Mouse (Mus musculus) heart, postnatal 0 days (tissue): ENCODE measurements at regions not wholly inside any gene's neighbourhood (a gene's known extent, or its start where the extent isn't known, plus 50 kb on each side); places are given as distances from the start of the nearest gene placed in this dataset.

Source experiments
- ATAC-seq: fragments of 200-750 bp; cut with Nextera tagmentation; 2 replicates; pipeline ENCODE4 v1.8.0; 2017; ENCODE audit warnings: low read depth, moderate number of reproducible peaks, moderate library complexity; ENCODE audit not compliant: insufficient read depth
- DNase-seq: peaks from one replicate; pipeline ENCODE4 v3.0.0-alpha.2; 2016; ENCODE audit warnings: low spot score
- H3K27ac ChIP-seq: fragments of 300-500 bp; sonication (generic); 2 replicates; pipeline ENCODE4 v1.5.1; 2014; ENCODE audit warnings: low read depth, mild to moderate bottlenecking
- H3K27me3 ChIP-seq: fragments of 300-500 bp; sonication (generic); 2 replicates; pipeline ENCODE4 v1.6.1; 2014; ENCODE audit warnings: low read length, mixed read lengths; ENCODE audit not compliant: control insufficient read depth, insufficient read depth
- H3K36me3 ChIP-seq: fragments of 300-500 bp; sonication (generic); replicated peaks from 2 replicates; pipeline ENCODE4 v1.6.1; 2014; ENCODE audit warnings: low read length, mixed read lengths; ENCODE audit not compliant: control insufficient read depth, insufficient read depth
- H3K4me1 ChIP-seq: fragments of 300-500 bp; sonication (generic); 2 replicates; pipeline ENCODE4 v1.6.1; 2014; ENCODE audit warnings: antibody characterized with exemption; ENCODE audit not compliant: control insufficient read depth, insufficient read depth
- H3K4me2 ChIP-seq: fragments of 300-500 bp; sonication (generic); 2 replicates; pipeline ENCODE4 v1.6.1; 2014; ENCODE audit warnings: low read depth, mild to moderate bottlenecking, low read length, moderate library complexity
- H3K4me3 ChIP-seq: fragments of 300-500 bp; sonication (generic); 2 replicates; pipeline ENCODE4 v1.5.1; 2014; ENCODE audit warnings: low read depth, low read length
- H3K9ac ChIP-seq: fragments of 300-500 bp; sonication (generic); replicated peaks from 2 replicates; pipeline ENCODE4 v1.6.1; 2014; ENCODE audit warnings: low read depth, low read length, mixed read lengths
- H3K9me3 ChIP-seq: fragments of 300-500 bp; sonication (generic); replicated peaks from 2 replicates; pipeline ENCODE4 v1.6.1; 2016; ENCODE audit warnings: low read length; ENCODE audit not compliant: control insufficient read depth
- CTCF ChIP-seq: IDR thresholded peaks from 2 replicates; pipeline ENCODE4 v1.5.1; 2016; ENCODE audit warnings: antibody characterized with exemption, control low read depth, low read depth
- EP300 ChIP-seq: IDR thresholded peaks from 2 replicates; pipeline ENCODE4 v1.6.1; 2016; ENCODE audit warnings: antibody characterized with exemption, low read depth
- WGBS: fragments of 180-500 bp; shearing (Covaris S2); extraction: QIAGEN DNeasy Blood & Tissue Kit; methylation state at CpG from one replicate; pipeline ENCODE4 v1.1.7; 2014; 5-methylcytosine and 5-hydroxymethylcytosine counted together

GRCm38 (mm10) chr9:22998306-22998705 is 224.6 kb upstream of the Bmper start:
- H3K27me3 ChIP-seq, result no peaks in the 10 kb centered on the region
- H3K4me3 ChIP-seq, result no peak overlapping the region
- no peak for TF ChIP-seq CTCF
- H3K27ac ChIP-seq, result no peak overlapping the region
- no peak for ATAC-seq
- H3K4me1 ChIP-seq, result no peaks in the 10 kb centered on the region
- H3K4me2 ChIP-seq, result no peak overlapping the region
- DNase-seq, result no peak
- WGBS, result 79% methylated on average over 6 of the region's 6 CpGs
- no peaks in the 10 kb centered on the region for H3K36me3 ChIP-seq
- no peak overlapping the region for H3K9ac ChIP-seq
- H3K9me3 ChIP-seq, result no peaks in the 10 kb centered on the region

- ATAC-seq, result no peak
- no peak overlapping the region for H3K4me2 ChIP-seq
- no peaks in the 10 kb centered on the region for H3K9me3 ChIP-seq
- no peaks in the 10 kb centered on the region for H3K4me1 ChIP-seq
- WGBS, result 72% methylated on average over 4 of the region's 4 CpGs
- DNase-seq, result no peak
- TF ChIP-seq CTCF (no peak), EP300 (no peak)
- H3K27ac ChIP-seq, result no peak overlapping the region
- no peaks in the 10 kb centered on the region for H3K27me3 ChIP-seq
- no peak overlapping the region for H3K9ac ChIP-seq
- H3K36me3 ChIP-seq, result no peaks in the 10 kb centered on the region
- no peak overlapping the region for H3K4me3 ChIP-seq
Measured at GRCm38 (mm10) chr9:22999181-22999580, 223.7 kb upstream of the Bmper start.

DNA sequence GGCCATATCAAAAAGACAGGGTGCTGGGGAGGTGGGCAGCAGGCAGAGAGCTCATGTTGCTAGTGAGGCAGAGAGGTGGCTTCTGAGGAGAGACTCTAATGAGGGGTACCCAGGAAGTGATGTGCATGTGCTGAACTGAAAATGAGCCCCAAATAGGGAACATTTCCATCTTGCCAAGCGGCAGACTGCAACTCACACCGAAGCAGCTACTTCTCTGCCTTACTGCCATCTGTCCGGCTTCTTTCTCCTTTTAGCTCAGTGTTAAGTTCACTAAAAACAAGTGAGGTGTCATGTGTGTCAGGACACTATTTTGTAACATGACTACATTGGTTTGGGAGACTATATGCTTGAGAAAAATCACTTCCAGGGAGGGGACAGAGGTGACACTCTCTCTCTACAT is 222.7 kb upstream of the Bmper start:
- Histone ChIP-seq H3K4me1 (no peaks in the 10 kb centered on the region), H3K9ac (no peak overlapping the region), H3K4me2 (no peak overlapping the region), H3K36me3 (no peaks in the 10 kb centered on the region), H3K27me3 (no peaks in the 10 kb centered on the region), H3K9me3 (no peaks in the 10 kb centered on the region), H3K27ac (no peak overlapping the region), H3K4me3 (no peak overlapping the region)
- DNase-seq (no peak), ATAC-seq (no peak)
- TF ChIP-seq EP300 (no peak), CTCF (no peak)
- WGBS, result 85% methylated on average over 3 of the region's 3 CpGs

GRCm38 (mm10) chr9:23003195-23004061 is 219.4 kb upstream of the Bmper start:
- Histone ChIP-seq H3K27ac (no peak overlapping the region), H3K4me3 (no peak overlapping the region), H3K9me3 (no peaks in the 10 kb centered on the region), H3K4me2 (no peak overlapping the region), H3K36me3 (no peaks in the 10 kb centered on the region), H3K9ac (no peak overlapping the region), H3K4me1 (no peaks in the 10 kb centered on the region), H3K27me3 (0 out of 2 replicates have a peak, but pooled peaks cover 2% of the 10 kb centered on the region)
- no peak for TF ChIP-seq EP300
- TF ChIP-seq CTCF, result no peak
- DNase-seq, result no peak
- ATAC-seq, result no peak
- 89% methylated on average over 14 of the region's 14 CpGs for WGBS

DNA sequence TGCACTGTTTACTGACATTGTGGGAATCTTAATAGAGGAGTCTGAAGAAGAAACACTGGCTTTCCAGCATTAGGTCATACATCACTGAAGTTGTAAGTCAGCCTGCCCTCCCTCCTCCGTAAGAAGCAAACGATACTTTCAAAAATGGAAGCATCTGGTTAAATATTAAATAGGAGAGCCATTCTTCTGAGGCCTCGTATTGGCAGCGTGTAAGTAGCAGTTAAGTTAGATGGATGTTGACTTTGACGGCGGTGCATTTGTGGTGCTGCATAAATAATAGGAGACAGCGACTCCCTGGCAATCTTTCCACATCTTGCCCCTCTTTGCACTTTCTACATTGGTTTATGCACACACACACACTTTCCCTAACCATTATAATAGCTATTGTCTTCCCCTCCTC is 217.9 kb upstream of the Bmper start:
- Histone ChIP-seq H3K9me3 (no peaks in the 10 kb centered on the region), H3K36me3 (no peaks in the 10 kb centered on the region), H3K4me2 (no peak overlapping the region), H3K9ac (no peak overlapping the region), H3K27me3 (0 out of 2 replicates have a peak, but pooled peaks cover 2% of the 10 kb centered on the region), H3K4me1 (no peaks in the 10 kb centered on the region; the same call in 1 of the 2 replicates), H3K27ac (no peak overlapping the region), H3K4me3 (no peak overlapping the region)
- DNase-seq (no peak), ATAC-seq (no peak)
- TF ChIP-seq CTCF (no peak), EP300 (no peak)
- WGBS, result 79% methylated on average over 7 of the region's 7 CpGs
